Mouse (Mus musculus): ENCODE results near the gene Cyp2e1.

The Cyp2e1 gene

DNA sequence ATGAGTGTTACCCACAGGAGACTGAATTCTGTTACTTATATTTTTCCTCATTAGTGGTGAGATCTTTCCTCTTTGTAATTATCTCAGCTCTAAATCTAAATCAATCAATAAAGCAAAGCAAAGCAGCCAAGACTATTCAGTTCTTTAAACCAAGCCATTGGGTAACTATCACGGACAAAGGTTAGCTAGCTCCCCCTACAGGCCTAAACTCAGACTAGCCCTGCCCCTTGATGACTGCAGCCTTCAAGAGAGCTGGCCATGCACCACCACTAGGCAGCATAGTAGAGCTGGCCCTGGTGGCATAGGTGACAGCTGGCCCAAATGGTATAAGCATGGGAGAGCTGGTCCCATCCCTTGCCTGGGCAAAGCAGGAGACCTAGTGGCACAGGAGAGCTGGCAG lies 42.2 kb downstream of the Cyp2e1 start:
- in situ Hi-C loops (cut with MseI, MboI), result loop anchor here in 1 of 2 experiments (25.0 kb wide), 1 partner anchor 718 kb away; the partner anchor contains the start of genes Caly and Prap1

DNA sequence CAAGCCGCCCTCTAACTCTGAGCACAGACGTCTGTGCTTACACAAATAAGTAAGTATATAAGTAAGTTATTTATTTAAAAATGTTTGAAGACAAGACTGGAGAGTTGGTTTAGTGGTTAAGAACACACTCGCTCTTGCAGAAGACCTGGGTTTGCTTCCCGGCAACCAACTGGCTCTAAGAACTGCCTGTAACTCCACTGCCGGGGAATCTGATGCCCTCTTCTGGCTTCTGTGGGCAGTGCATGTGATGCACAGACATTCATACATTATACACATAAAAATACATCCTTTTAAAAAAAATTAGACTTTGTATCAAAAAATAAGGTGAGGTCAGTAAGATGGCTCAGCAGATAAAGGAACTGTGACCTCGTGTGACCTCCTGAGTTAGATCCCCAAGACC lies 47.0 kb downstream of the Cyp2e1 start:
- in situ Hi-C loops (cut with MseI, MboI), result loop anchor here in 1 of 2 experiments (25.0 kb wide), 1 partner anchor 723 kb away; the partner anchor contains the start of genes Caly and Prap1

DNA sequence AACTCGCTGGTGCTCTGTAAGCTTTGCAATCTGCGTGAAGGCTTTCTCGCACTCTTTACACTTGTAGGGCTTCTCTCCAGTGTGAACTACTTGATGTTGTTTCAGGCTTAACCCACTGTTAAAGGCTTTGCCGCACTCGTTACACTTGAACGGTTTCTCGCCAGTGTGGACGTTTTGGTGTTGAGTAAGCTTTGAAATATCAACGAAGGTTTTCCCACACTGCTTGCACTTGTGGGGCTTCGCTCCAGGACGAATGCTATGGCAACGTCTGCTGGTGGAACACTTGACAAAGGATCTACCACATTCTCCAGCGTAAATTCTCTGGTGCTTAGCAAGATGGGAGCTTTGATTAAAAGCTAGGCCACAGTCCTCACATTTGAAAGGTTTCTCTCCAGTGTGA lies 48.2 kb downstream of the Cyp2e1 start:
- in situ Hi-C loops (cut with MseI, MboI), result loop anchor here in 1 of 2 experiments (25.0 kb wide), 1 partner anchor 724 kb away; the partner anchor contains the start of genes Caly and Prap1

DNA sequence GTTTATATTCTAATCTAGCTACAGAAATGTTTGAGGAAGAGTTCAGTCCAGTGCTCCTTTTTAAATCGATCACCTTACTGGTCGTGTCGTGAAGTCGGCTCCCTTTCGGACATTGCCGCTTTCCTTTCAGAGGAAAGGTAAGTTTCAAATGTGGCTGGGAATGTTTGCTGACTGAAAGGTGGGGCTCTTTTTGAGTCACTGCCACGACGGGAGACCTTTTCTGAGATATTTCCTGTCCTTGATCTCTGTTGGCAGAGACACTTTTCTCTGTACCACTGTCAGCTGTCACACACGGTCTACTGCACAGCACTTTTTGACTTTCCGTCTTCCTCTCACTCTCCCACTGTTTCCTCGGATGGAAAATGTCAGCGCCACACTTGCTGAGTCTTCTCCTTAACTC lies 49.3 kb downstream of the Cyp2e1 start:
- in situ Hi-C loops (cut with MseI, MboI), result loop anchor here in 1 of 2 experiments (25.0 kb wide), 1 partner anchor 726 kb away; the partner anchor contains the start of genes Caly and Prap1

DNA sequence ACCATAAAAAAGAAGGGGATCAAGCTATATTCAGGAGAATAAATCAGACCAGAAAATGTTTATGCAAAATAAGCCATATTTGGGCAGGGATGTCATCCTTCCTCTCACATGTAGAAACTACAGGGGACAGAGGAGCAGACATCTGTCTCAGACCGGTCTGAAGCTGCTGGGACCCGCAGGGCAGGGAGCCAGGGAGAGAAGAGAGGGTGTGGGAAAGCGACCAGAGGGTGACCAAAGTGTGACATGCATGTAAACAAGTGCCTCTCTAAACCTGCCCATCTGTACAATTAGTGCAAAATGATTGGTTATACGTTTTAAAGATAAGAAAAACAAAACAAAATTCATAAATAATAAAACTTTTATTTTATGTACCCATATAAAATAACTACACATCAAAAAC lies 56.6 kb downstream of the Cyp2e1 start:
- in situ Hi-C loops (cut with MseI, MboI), result loop anchor here in 1 of 2 experiments (25.0 kb wide), 1 partner anchor 733 kb away; the partner anchor contains the start of genes Caly and Prap1

- in situ Hi-C loops (cut with MseI, MboI), result loop anchor here in 1 of 2 experiments (25.0 kb wide), 1 partner anchor 734 kb away; the partner anchor contains the start of genes Caly and Prap1
Observed at GRCm38 (mm10) chr7:140821305-140821652, 57.7 kb downstream of the Cyp2e1 start.

DNA sequence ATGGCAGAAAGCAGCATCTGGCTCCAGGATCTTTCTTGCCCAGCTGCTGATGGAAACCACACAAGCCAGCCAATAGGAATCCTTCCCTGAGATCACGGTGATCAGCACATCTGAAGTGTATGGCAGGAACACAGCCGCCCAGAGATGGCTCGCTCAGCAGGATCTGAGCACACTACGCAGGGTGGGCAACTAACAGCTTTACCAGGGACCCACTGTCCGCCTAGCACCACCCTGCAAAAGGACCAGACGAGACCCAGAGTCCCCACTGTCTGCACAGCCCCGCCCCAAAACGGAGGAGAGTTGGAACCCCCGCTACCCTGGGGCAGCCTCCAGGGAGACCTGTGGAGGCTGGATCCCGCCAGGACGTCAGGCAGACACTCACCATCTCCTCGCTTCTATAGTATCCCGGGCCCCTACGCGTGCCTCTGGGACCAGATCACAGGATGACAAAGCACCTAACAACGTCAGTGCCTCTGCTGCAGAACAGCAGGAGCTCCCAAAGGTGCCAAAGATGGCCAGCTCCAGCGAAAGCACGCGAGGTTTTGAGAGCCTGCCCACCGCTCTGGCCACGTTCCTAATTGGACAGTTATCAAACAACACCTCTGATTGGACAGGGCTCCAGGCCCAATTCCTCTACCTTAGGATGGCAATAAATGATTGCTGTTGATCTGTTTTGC lies 58.3 kb downstream of the Cyp2e1 start, which contains the start of gene Zfp941:
Gene Zfp941, minus strand, starts transcription at position 526 of the 677 bp plus-strand sequence.
- in situ Hi-C loops (cut with MseI, MboI), result loop anchor here in 1 of 2 experiments (25.0 kb wide), 1 partner anchor 734 kb away; the partner anchor contains the start of genes Caly and Prap1

DNA sequence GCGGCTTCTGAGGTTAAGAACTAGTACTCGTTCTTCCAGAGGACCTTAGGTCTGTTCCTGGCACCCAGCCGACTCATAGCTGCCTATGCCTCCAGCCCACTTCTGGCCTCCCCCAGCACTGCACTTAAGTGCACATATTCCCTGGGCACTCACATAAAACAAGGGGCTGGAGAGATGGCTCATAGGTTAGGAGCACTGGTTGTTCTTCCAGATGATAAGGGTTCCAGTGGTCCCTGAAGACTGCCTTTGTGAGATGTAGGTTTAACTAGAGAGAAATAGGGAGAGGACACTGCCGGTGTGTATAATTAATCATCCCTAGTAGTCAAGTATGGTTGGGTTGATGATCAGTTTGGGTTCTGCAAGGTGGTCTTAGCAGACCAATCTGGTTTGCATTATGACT lies 59.2 kb downstream of the Cyp2e1 start:
- in situ Hi-C loops (cut with MseI, MboI), result loop anchor here in 1 of 2 experiments (25.0 kb wide), 1 partner anchor 735 kb away; the partner anchor contains the start of genes Caly and Prap1

Measured in mouse trophoblast stem cell (cell line).